Mouse (Mus musculus) cerebellum, adult 18-20 months (tissue): Measurements from ENCODE around the gene N4bp1.

Experiments used
- DNase-seq, 2 experiments: peaks; one replicate each; pipeline ENCODE4 v3.0.0; 2021

N4bp1 gene

GRCm38 (mm10) chr8:86894194-86894761 lies 9.2 kb upstream of the N4bp1 start:
- DNase-seq, result no peak

GRCm38 (mm10) chr8:86893554-86893953 lies 8.5 kb upstream of the N4bp1 start:
- DNase-seq, result no peak

GRCm38 (mm10) chr8:86891533-86891932 lies 6.5 kb upstream of the N4bp1 start:
- DNase-seq, result no peak

GRCm38 (mm10) chr8:86888058-86888939 lies 3.2 kb upstream of the N4bp1 start:
- no peak for DNase-seq

GRCm38 (mm10) chr8:86884067-86884466 lies 991 bp downstream of the N4bp1 start:
- peak in 1 of 2 experiments; percentile 35 for DNase-seq

GRCm38 (mm10) chr8:86882568-86883478 lies 2.2 kb downstream of the N4bp1 start:
- DNase-seq, result no peak

- no peak for DNase-seq
These were observed 3.1 kb downstream of the N4bp1 start for GRCm38 (mm10) chr8:86881951-86882350.

GRCm38 (mm10) chr8:86881068-86881609 lies 3.9 kb downstream of the N4bp1 start:
- DNase-seq, result no peak

- DNase-seq, result peak; percentile 72 to 87
These were observed 8.2 kb downstream of the N4bp1 start for GRCm38 (mm10) chr8:86876831-86877230.

- no peak for DNase-seq
These were observed 11.0 kb downstream of the N4bp1 start for GRCm38 (mm10) chr8:86874055-86874454.

GRCm38 (mm10) chr8:86873151-86873550 lies 11.9 kb downstream of the N4bp1 start:
- DNase-seq, result peak; percentile 32 to 39

GRCm38 (mm10) chr8:86872097-86872815 lies 12.8 kb downstream of the N4bp1 start:
- peak; percentile 72 to 81 for DNase-seq

- DNase-seq, result no peak
These were observed 13.6 kb downstream of the N4bp1 start for GRCm38 (mm10) chr8:86871421-86871820.

GRCm38 (mm10) chr8:86870771-86871170 lies 14.3 kb downstream of the N4bp1 start:
- DNase-seq, result no peak

GRCm38 (mm10) chr8:86868041-86868440 lies 17.0 kb downstream of the N4bp1 start:
- no peak for DNase-seq

- no peak for DNase-seq
These were observed 20.3 kb downstream of the N4bp1 start for GRCm38 (mm10) chr8:86864764-86865163.

GRCm38 (mm10) chr8:86862837-86863236 lies 22.2 kb downstream of the N4bp1 start:
- DNase-seq, result no peak

- no peak for DNase-seq
These were observed 22.8 kb downstream of the N4bp1 start for GRCm38 (mm10) chr8:86862155-86862816.

GRCm38 (mm10) chr8:86861516-86861915 lies 23.5 kb downstream of the N4bp1 start:
- DNase-seq, result no peak

- DNase-seq, result no peak
These were observed 28.8 kb downstream of the N4bp1 start for GRCm38 (mm10) chr8:86856248-86856647.

- no peak for DNase-seq
These were observed 30.4 kb downstream of the N4bp1 start for GRCm38 (mm10) chr8:86854686-86855085.

GRCm38 (mm10) chr8:86853989-86854373 lies 31.1 kb downstream of the N4bp1 start:
- DNase-seq, result no peak
